Mouse (Mus musculus) G1E (cell line): ENCODE results near the gene Gabbr2. TPM values are rescaled to one million over a fixed set of nuclear protein-coding genes. Genes with fewer than 3 reads are reported as not detected.

Experiments
- ATAC-seq: 2 replicates; pipeline ENCODE4 v1.8.0; 2016; ENCODE audit warnings: mild to moderate bottlenecking; ENCODE audit not compliant: insufficient number of reproducible peaks, poor library complexity, low FRiP score, severe bottlenecking; ENCODE audit errors: extremely low read depth
- DNase-seq: peaks from one replicate; pipeline ENCODE4 v3.0.0; 2012; ENCODE audit warnings: low spot score
- H3K27me3 ChIP-seq: 2 replicates; pipeline ENCODE4 v1.6.1; 2012; ENCODE audit warnings: mild to moderate bottlenecking, low read length, inconsistent platforms; ENCODE audit not compliant: insufficient read depth
- H3K36me3 ChIP-seq: replicated peaks from 2 replicates; pipeline ENCODE3; 2012; ENCODE audit warnings: mild to moderate bottlenecking, inconsistent platforms
- H3K4me1 ChIP-seq: 2 replicates; pipeline ENCODE4 v1.6.1; 2012; ENCODE audit warnings: low read depth, low read length, inconsistent platforms, mixed read lengths; ENCODE audit not compliant: insufficient read depth
- H3K4me3 ChIP-seq: 2 replicates; pipeline ENCODE4 v1.5.1; 2012; ENCODE audit warnings: low read depth, mild to moderate bottlenecking, inconsistent platforms, low read length, moderate library complexity, mixed read lengths
- H3K9me3 ChIP-seq: replicated peaks from 2 replicates; pipeline ENCODE4 v1.6.1; 2012; ENCODE audit warnings: inconsistent platforms
- CTCF ChIP-seq: IDR thresholded peaks from 2 replicates; pipeline ENCODE4 v1.5.1; 2012; ENCODE audit warnings: low read depth, low read length, inconsistent platforms, mixed read lengths
- GATA1 ChIP-seq: IDR thresholded peaks from 2 replicates; pipeline ENCODE4 v1.6.1; 2012; ENCODE audit warnings: borderline replicate concordance, low read length, inconsistent platforms, mixed read lengths
- GATA2 ChIP-seq: IDR thresholded peaks from 2 replicates; pipeline ENCODE4 v1.6.1; 2012; ENCODE audit warnings: low read depth, low read length, inconsistent platforms, borderline replicate concordance
- POLR2AphosphoS5 ChIP-seq: IDR thresholded peaks from 2 replicates; pipeline ENCODE4 v1.6.1; 2012; ENCODE audit warnings: low read depth, low read length, inconsistent platforms; ENCODE audit not compliant: insufficient replicate concordance
- TAL1 ChIP-seq: conservative IDR thresholded peaks from 2 replicates; pipeline ENCODE4 v1.6.1; 2012; ENCODE audit warnings: low read depth, low read length, inconsistent platforms, mixed read lengths
- polyA plus RNA-seq: library from polyadenylated mRNA; stranded (reverse); fragments of >175 nt; gene quantifications from 2 replicates; pipeline ENCODE4 v1.2.3, GENCODE M21; 2012
- total RNA-seq, 2 experiments: library from RNA; stranded (forward) in 1 of 2; stranded (reverse) in 1 of 2; fragments of 200-1000 nt in 1 of 2; fragments of >200 nt in 1 of 2; fragmentation: Nextera tagmentation in 1 of 2; gene quantifications; 2 replicates each; pipeline ENCODE4 v1.2.3; 2014 to 2017

Gabbr2 gene
- total and polyA plus RNA-seq, 3 experiments = 0.05 TPM; not detected in 2

GRCm38 (mm10) chr4:46749015-46749414 lies 242.7 kb downstream of the Gabbr2 start:
- TF ChIP-seq POLR2AphosphoS5 (no peak), TAL1 (no peak), CTCF (no peak), GATA2 (no peak), GATA1 (no peak)
- Histone ChIP-seq H3K4me1 (no peaks in the 10 kb centered on the region), H3K4me3 (no peak overlapping the region), H3K27me3 (no peaks in the 10 kb centered on the region), H3K36me3 (no peaks in the 10 kb centered on the region), H3K9me3 (peaks cover 46% of the 10 kb centered on the region)
- ATAC-seq (no peak), DNase-seq (no peak)

GRCm38 (mm10) chr4:46747007-46747746 lies 244.5 kb downstream of the Gabbr2 start:
- H3K36me3 ChIP-seq = no peaks in the 10 kb centered on the region
- peaks cover 37% of the 10 kb centered on the region for H3K9me3 ChIP-seq
- TF ChIP-seq CTCF = no peak
- TF ChIP-seq GATA2 = no peak
- no peak for TF ChIP-seq TAL1
- no peak for TF ChIP-seq POLR2AphosphoS5
- no peak for TF ChIP-seq GATA1
- no peak overlapping the region for H3K4me3 ChIP-seq
- H3K4me1 ChIP-seq = no peaks in the 10 kb centered on the region
- no peaks in the 10 kb centered on the region for H3K27me3 ChIP-seq
- ATAC-seq = no peak
- no peak for DNase-seq

- TF ChIP-seq GATA1 (no peak), CTCF (no peak), GATA2 (no peak), TAL1 (no peak), POLR2AphosphoS5 (no peak)
- DNase-seq (no peak), ATAC-seq (no peak)
- Histone ChIP-seq H3K4me3 (no peak overlapping the region), H3K9me3 (peaks cover 38% of the 10 kb centered on the region), H3K27me3 (no peaks in the 10 kb centered on the region), H3K4me1 (no peaks in the 10 kb centered on the region), H3K36me3 (no peaks in the 10 kb centered on the region)
These were observed 246.1 kb downstream of the Gabbr2 start for GRCm38 (mm10) chr4:46745536-46745935.

- Histone ChIP-seq H3K4me3 (no peak overlapping the region), H3K36me3 (no peaks in the 10 kb centered on the region), H3K9me3 (peaks cover 45% of the 10 kb centered on the region), H3K4me1 (no peaks in the 10 kb centered on the region), H3K27me3 (no peaks in the 10 kb centered on the region)
- DNase-seq (no peak), ATAC-seq (no peak)
- TF ChIP-seq TAL1 (no peak), GATA2 (no peak), GATA1 (no peak)
These were observed 247.0 kb downstream of the Gabbr2 start for GRCm38 (mm10) chr4:46744583-46745155.

GRCm38 (mm10) chr4:46742601-46743000 lies 249.1 kb downstream of the Gabbr2 start:
- no peaks in the 10 kb centered on the region for H3K4me1 ChIP-seq

GRCm38 (mm10) chr4:46736910-46737511 lies 254.7 kb downstream of the Gabbr2 start:
- no peak for DNase-seq
- Histone ChIP-seq H3K36me3 (no peaks in the 10 kb centered on the region), H3K4me3 (no peak overlapping the region), H3K27me3 (no peaks in the 10 kb centered on the region), H3K9me3 (peaks cover 47% of the 10 kb centered on the region), H3K4me1 (no peaks in the 10 kb centered on the region)
- no peak for TF ChIP-seq GATA2
- no peak for TF ChIP-seq POLR2AphosphoS5
- ATAC-seq = no peak

More at GRCm38 (mm10) chr4:46742601-46743000, 249.1 kb downstream of the Gabbr2 start:
- Histone ChIP-seq H3K9me3 (peaks cover 34% of the 10 kb centered on the region), H3K4me3 (no peak overlapping the region), H3K36me3 (no peaks in the 10 kb centered on the region), H3K27me3 (no peaks in the 10 kb centered on the region)
- DNase-seq (no peak), ATAC-seq (no peak)
- no peak for TF ChIP-seq GATA2

- H3K4me3 ChIP-seq = no peak overlapping the region
- H3K4me1 ChIP-seq = no peaks in the 10 kb centered on the region
- peaks cover 38% of the 10 kb centered on the region for H3K9me3 ChIP-seq
- DNase-seq (no peak), ATAC-seq (no peak)
- TF ChIP-seq GATA2 = no peak
- TF ChIP-seq GATA1 = no peak
- TF ChIP-seq TAL1 = no peak
- no peak for TF ChIP-seq POLR2AphosphoS5
- no peak for TF ChIP-seq CTCF
- no peaks in the 10 kb centered on the region for H3K36me3 ChIP-seq
- no peaks in the 10 kb centered on the region for H3K27me3 ChIP-seq
These were observed 256.8 kb downstream of the Gabbr2 start for GRCm38 (mm10) chr4:46734906-46735305.
